Mouse (Mus musculus) embryo, embryonic 9.5 days (tissue): ENCODE results near the gene Nt5c3.

Source experiments
- DNase-seq: peaks from one replicate; pipeline ENCODE4 v3.0.0-alpha.2; 2017; ENCODE audit errors: extremely low spot score

The Nt5c3 gene

DNA sequence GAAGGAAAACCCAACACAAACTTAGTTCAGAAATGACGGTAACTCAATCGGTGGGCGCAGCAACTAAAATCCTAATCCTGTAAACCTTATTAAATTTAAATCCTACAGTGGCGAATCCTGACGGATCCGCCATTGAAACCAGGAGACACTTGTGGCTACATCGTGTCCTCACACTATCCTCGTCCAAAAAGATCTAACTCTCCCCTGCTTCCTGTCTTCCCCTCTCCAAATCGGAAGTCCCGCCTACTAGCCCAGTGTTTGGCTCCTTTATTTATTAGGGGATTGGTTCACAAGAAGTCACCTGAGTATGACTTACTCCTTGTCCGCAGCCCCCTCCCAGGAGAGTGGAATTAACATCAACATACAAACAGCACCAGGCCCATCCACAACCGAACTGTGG is 86.6 kb downstream of the Nt5c3 start:
- DNase-seq, result no peak

DNA sequence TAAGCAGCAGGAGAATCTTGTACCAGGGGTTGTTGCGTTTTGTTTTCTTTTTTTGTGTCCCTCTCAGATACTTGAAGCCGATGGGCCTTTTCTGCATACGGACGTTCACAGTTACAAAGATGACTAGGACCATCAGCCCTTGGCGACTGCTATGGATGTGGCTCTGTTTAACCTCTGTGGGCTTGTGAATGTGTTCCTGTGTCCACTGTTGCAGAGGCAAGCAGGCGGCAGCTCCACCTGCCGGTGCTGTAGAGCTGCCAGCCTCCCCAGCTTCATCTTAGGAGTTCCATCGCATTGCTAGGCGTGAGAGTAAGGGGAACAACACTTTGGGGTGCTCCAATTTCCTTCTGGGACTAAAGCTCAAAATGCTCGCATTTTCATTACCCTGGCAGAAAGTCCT is 88.2 kb downstream of the Nt5c3 start:
- no peak for DNase-seq

DNA sequence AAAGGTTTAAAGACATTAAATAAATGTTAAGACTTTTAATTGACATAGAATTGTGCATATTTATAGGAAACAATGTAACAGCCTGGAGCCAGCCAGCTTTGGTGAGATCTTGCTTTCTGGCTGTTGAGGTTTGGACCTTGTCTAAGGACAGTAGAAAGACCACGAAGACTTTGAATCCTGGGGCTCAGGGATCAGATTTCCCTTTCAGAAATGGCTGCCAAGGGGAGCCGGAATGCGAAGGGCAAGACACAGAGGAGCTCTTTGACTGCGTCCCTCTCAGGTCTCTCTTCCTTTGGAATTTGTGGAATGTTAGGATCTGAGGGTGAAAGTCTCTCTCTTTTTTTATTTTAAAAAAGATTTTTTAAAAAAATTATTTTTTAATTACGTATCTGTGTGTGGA is 89.0 kb downstream of the Nt5c3 start:
- DNase-seq, result no peak

DNA sequence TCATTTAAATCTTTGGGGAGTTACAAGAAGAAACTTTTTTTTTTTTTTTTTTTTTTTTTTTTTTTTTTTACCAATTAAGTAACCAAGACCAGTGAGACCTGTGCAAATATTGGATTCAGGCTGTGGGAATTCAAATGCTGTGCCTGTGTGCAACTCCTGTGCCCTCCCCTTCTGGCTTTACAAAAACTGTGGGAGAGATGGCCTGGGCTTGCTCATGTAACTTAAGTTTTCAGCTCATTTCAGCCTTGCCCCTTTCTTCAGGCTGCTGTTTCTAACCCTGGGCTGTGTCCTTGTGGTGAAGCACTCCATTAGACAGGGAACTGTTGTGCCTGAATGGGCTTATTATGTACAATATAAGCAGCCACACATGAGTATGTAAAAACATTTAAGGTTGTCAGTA is 90.9 kb downstream of the Nt5c3 start:
- no peak for DNase-seq

DNA sequence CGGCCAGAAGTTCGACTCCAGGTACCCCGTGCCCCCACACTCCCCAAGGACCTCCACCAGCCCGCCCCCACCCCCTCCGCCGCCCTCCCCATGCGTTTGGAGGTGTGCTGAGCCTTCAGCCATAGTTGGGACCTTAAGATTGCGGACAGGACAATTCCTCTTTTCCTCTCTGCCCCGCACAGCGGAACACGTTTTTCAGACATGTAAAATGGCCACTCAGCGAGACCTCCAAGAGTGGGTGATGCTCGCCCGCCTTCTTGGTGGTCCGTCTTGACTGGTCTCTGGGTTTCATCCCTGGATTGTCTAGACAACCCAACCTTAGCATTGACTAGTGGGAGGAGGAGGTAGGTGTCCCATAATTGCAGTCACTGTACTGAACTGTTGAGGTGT is 91.3 kb downstream of the Nt5c3 start:
- DNase-seq, result no peak
